Mouse (Mus musculus) thymus, postnatal 36 days (tissue): ENCODE measurements around the gene Cntnap1.
"Not testable (repeated sequence)": the region's sequence is repeated elsewhere in the genome, so short reads cannot be mapped to it uniquely, and the experiment has no call there.

Experiments used
- DNase-seq, 2 experiments: peaks; one replicate each; pipeline ENCODE4 v3.0.0; 2022; ENCODE audit warnings: mixed read lengths in 2 of 2

Cntnap1 gene

GRCm38 (mm10) chr11:101149178-101150105 is 20.9 kb upstream of the Cntnap1 start:
- no peak for DNase-seq

GRCm38 (mm10) chr11:101151063-101151462 is 19.3 kb upstream of the Cntnap1 start:
- DNase-seq = no peak

- no peak for DNase-seq
Observed at GRCm38 (mm10) chr11:101152825-101153224, 17.5 kb upstream of the Cntnap1 start.

DNA sequence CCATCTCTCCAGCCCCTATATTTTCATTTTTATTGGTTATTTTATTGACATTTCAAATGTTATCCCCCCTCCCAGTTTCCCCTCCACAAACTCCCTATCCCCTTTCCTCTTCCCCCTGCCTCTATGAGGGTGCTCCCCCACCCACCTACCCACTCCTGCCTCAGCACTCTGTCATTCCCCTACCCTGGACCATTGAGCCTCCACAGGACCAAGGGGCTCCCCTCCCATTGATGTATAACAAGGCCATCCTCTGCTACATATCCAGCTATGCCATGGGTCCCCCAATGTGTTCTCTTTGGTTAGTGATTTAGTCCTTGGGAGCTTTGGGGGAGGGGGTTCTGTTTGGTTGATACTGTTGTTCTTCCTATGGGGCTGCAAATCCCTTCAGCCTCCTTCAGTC is 15.7 kb upstream of the Cntnap1 start:
- DNase-seq = no peak

DNA sequence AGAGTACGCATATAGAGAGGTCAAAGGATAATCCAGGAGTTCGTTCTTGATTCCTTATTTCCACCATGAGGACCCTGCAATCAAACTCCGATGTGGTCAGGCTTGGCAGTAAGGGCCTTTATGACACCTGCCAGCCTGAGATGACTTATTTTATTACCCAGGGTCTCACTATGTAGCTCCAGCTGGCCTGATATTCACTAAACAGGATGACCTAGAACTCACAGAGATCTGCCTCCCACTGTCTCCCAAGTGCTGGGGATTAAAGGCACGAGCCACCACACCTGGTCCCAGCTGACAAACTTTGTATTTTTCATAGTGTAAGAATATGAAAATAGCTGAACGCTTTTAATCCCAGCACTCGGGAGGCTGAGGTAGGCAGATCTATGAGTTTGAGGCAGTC is 15.2 kb upstream of the Cntnap1 start:
- no peak for DNase-seq

DNA sequence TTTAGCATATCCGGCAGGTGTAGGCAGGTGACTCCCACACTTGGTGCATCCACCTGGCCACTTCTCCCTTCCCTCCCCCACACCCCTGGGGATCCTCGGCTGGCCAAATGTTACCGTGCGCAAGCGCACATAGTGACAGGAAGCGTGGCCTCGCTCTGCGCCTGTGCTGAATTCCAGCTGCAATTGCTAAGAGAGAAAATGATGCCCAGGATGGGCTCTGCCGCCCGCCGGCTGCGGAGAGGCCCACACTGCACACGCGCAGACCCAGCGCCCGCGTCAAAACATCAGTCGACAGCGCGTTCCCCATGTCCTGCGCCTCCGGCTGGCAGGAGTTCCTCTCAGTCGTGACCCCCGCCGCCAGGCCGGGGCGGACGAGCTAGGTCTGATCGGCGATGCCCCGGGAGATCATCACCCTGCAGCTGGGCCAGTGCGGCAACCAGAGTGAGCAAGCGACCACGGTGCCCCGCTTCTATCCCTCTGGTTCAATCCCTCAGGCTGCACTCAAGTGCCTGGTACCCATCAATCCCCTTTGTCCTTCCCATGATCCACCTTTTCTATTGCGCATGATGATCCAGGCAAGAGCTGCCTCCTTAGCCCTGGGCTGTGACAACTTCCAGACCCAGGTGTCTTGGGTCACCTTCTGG is 14.5 kb upstream of the Cntnap1 start, which contains the start of gene Tubg2:
Gene Tubg2 (plus strand): TSS at position 180 of the 644 bp plus-strand sequence.
- peak; percentile 59 to 71 for DNase-seq

- not testable (repeated sequence) for DNase-seq
Observed at GRCm38 (mm10) chr11:101160151-101160550, 10.2 kb upstream of the Cntnap1 start.

GRCm38 (mm10) chr11:101160981-101161505 is 9.3 kb upstream of the Cntnap1 start:
- DNase-seq = not testable (repeated sequence)

DNA sequence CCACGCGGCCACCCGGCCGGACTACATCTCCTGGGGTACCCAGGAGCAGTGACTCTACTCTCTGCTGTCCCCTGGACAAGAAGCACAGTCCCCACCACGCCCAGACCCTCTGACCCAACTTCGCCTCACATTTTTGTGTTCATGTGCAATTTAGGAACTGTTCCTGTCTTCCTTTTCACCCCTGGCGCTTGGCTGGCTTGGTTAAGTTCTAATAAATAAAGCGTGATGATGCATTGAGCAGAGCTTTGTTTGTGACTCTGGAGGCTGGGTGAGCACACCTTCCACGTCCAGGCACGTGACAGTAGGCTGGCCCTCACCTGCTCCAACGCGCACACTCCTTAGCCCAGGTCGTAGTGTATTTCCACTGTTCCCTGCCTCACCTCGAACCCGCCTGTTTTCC is 8.8 kb upstream of the Cntnap1 start:
- no peak for DNase-seq

DNA sequence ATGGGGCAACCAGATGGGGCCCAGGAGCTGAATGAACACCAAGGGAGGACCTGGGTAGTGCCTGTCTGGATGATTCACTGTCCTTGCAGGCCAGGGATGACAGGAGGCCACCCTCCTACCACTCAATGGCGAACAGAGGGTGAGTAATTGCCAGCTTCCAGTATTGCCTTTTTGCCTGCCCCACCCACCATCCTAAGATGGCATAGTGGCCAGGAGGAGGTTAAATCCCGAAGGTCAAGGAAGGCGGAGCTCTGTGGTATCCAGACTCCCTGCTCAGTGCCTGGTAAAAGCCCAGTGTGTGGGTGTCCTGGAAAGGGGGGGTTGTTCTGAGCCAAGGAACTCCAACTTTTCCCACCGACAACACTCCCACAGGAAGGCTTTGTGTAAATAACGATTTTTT is 8.0 kb upstream of the Cntnap1 start:
- no peak for DNase-seq

DNA sequence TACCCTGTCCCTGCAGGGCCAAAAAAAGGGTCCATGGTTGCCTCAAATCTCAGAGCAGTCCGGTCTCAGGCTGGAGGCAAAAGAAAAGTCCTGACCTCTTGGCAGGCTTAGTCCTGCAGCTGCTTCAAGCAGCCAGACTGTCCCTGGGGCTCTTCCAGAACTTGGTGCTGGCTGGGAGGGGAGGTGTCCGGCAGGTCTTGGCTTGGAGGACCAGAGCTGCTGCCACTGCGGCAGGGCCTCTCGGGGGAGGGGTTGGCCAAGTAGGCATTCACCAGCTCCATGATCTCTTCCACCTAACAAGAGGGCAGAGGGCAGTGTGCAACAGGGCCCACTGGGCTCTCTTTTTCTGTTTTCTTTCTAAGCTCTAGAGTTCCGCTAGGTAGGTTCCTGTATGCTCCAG is 7.6 kb upstream of the Cntnap1 start:
- DNase-seq = no peak

DNA sequence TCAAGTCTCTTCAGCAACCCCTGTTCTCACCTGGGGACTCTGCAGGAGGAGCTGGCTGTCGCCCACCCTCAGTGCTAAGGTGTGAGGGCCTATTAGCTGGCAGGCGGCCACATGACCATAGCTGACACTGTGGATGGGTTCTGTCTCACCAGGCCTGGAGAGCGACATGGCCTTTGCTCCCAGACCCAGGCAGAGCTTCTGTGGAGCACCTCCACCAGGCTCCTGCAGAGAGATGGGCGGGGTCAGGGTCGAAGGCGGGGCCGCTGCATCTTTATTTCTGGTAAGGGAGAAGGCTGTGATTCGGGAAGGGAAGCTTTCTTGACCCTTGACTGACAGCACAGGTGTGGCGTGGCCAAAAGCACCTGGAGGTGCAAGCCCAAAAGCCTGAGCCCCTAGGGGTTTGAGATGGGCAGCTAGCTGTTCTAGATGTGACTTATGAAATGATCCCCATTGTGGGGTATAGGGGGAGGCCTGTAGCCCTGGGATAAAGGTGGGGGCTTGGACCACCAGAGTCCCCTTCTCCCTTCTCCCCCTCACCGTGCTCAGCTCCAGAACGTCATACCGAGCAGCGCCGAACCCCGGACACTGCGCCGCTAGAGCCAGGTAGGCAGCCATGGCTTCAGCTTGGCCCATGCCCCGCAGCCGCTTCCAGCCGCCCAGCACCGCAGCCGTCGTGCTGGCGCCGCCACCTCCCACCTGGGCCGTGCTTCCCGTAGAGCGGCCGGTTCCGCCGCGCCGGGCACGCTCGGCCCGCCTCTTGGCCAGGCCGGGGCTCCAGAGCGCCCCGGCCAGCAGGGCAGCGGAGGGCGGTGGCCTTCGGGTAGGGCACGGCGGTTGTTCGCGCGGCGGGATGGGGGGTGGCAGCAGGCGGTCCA is 6.6 kb upstream of the Cntnap1 start:
- DNase-seq = no peak

DNA sequence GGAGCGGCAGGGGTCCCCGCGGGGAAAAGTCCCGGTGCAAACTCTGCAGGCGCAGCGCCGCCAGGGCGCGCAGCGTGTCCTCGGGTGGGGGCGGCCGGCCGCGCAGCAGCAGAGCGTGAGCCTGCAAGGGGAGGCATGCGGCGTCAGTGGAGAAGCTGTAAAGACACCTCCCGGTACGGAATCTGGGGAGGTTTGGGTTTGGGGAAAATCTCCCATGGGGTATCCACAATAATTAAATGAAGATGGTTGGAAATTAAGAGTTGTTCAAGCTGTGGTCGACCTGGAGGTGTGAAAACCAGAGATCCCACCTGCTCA is 6.0 kb upstream of the Cntnap1 start:
- peak; percentile 28 to 43 for DNase-seq

GRCm38 (mm10) chr11:101164677-101165580 is 5.4 kb upstream of the Cntnap1 start:
- no peak for DNase-seq

- DNase-seq = no peak
Observed at GRCm38 (mm10) chr11:101166357-101166756, 4.0 kb upstream of the Cntnap1 start.

- no peak for DNase-seq
Observed at GRCm38 (mm10) chr11:101167211-101167962, 2.9 kb upstream of the Cntnap1 start.

GRCm38 (mm10) chr11:101167963-101168300 is 2.4 kb upstream of the Cntnap1 start:
- DNase-seq = no peak

DNA sequence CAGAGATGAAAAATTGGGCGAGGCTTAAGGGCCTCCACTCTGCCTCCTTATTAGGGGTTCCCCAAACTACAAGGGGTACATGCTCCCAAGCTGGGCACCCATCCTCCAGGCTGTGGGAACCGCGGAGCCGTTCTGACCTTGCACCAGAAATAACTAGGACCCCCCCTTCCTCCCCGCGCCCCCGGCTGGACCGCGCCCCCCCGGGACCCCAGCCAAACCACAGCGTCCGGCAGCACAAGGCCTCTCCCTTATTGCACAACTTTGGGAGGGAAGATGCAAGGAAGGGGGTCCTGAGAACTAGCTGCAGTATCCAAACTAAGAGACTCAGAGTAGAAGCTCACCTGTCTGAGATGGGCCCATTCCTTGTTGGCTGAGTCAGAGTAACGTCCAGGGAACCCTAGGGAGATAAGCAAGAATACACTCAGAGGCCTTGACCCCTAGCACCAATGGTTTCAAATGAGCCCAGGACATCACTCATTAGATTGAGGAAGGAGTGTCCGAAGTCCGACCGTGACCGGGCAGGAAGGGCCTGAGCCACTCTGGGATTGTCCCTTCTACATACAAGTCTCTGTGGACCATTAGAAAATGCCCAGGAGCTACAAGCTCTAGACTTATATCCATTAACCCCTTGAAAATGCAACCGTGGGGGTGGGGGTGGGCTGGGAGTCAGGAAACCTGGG is 1.9 kb upstream of the Cntnap1 start:
- DNase-seq = no peak

GRCm38 (mm10) chr11:101169301-101170107 is 819 bp upstream of the Cntnap1 start:
- no peak for DNase-seq
